Mouse (Mus musculus): Measurements from ENCODE around the gene Fndc7. TPM values are rescaled to one million over a fixed set of nuclear protein-coding genes. Genes with fewer than 3 reads are reported as not detected.

The Fndc7 gene
- polyA plus RNA-seq, 1 experiment, result not detected

GRCm38 (mm10) chr3:108902038-108902437 is 12.2 kb upstream of the Fndc7 start:
- 17% methylated on average over 2 of the region's 2 CpGs for WGBS
- Histone ChIP-seq H3K4me1 (ENCODE audit: control insufficient read depth, insufficient read depth, low read length) (no peaks in the 10 kb centered on the region; the same call in 1 of the 2 replicates), H3K27ac (ENCODE audit: control insufficient read depth, insufficient read depth, low read depth, low read length, poor library complexity) (no peak overlapping the region), H3K4me3 (replicated peaks; ENCODE audit: control insufficient read depth, low read depth, low read length) (no peak overlapping the region)
- TF ChIP-seq CTCF (IDR thresholded peaks at IDR 0.05; ENCODE audit: control insufficient read depth, insufficient read depth, low read length) (no peak), POLR2A (IDR thresholded peaks at IDR 0.05; ENCODE audit: borderline replicate concordance, control insufficient read depth, low read depth, low read length) (no peak)

DNA sequence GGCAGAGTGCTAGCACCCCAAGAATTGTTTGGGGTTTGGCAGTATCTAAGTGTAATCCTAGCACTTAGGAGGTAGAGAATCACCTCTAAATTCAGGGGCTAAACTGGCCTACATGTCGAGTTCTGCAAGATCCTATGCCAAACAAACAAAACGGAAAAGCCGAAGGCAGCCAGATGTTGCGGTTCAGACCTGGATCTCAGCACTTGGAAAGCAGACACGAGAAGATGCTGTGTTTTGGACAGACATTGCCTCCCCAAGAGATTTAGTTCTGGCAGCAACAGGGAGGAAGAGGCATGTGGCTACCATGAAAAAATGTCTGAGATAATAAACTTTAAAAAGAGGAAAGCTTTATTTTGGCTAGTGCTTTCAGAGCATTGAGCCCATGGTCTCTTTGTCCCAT is 10.9 kb upstream of the Fndc7 start:
- no peak for TF ChIP-seq CTCF (IDR thresholded peaks at IDR 0.05; ENCODE audit: control insufficient read depth, insufficient read depth, low read length)
- no peak for TF ChIP-seq POLR2A (IDR thresholded peaks at IDR 0.05; ENCODE audit: borderline replicate concordance, control insufficient read depth, low read depth, low read length)
- no peaks in the 10 kb centered on the region; the same call in 1 of the 2 replicates for H3K4me1 ChIP-seq (ENCODE audit: control insufficient read depth, insufficient read depth, low read length)
- 79% methylated on average over 5 of the region's 5 CpGs for WGBS
- no peak overlapping the region for H3K4me3 ChIP-seq (replicated peaks; ENCODE audit: control insufficient read depth, low read depth, low read length)
- H3K27ac ChIP-seq (ENCODE audit: control insufficient read depth, insufficient read depth, low read depth, low read length, poor library complexity), result 0 out of 2 replicates have a peak overlapping the region, but pooled peaks have one; percentile 15

- 19% methylated on average over 3 of the region's 3 CpGs for WGBS
- 0 out of 2 replicates have a peak overlapping the region, but pooled peaks have one; percentile 9 for H3K27ac ChIP-seq (ENCODE audit: control insufficient read depth, insufficient read depth, low read depth, low read length, poor library complexity)
- TF ChIP-seq CTCF (IDR thresholded peaks at IDR 0.05; ENCODE audit: control insufficient read depth, insufficient read depth, low read length), result no peak
- TF ChIP-seq POLR2A (IDR thresholded peaks at IDR 0.05; ENCODE audit: borderline replicate concordance, control insufficient read depth, low read depth, low read length), result no peak
- no peak overlapping the region for H3K4me3 ChIP-seq (replicated peaks; ENCODE audit: control insufficient read depth, low read depth, low read length)
- H3K4me1 ChIP-seq (ENCODE audit: control insufficient read depth, insufficient read depth, low read length), result no peaks in the 10 kb centered on the region; the same call in 1 of the 2 replicates
These were observed 10.3 kb upstream of the Fndc7 start for GRCm38 (mm10) chr3:108900147-108900546.

- H3K4me1 ChIP-seq (ENCODE audit: control insufficient read depth, insufficient read depth, low read length), result no peaks in the 10 kb centered on the region; the same call in 1 of the 2 replicates
- TF ChIP-seq CTCF (IDR thresholded peaks at IDR 0.05; ENCODE audit: control insufficient read depth, insufficient read depth, low read length), result no peak
- TF ChIP-seq POLR2A (IDR thresholded peaks at IDR 0.05; ENCODE audit: borderline replicate concordance, control insufficient read depth, low read depth, low read length), result no peak
- WGBS, result 92% methylated on average over 4 of the region's 4 CpGs
- H3K4me3 ChIP-seq (replicated peaks; ENCODE audit: control insufficient read depth, low read depth, low read length), result no peak overlapping the region
- H3K27ac ChIP-seq (ENCODE audit: control insufficient read depth, insufficient read depth, low read depth, low read length, poor library complexity), result no peak overlapping the region
These were observed 8.8 kb upstream of the Fndc7 start for GRCm38 (mm10) chr3:108898640-108899039.

- Histone ChIP-seq H3K27ac (ENCODE audit: control insufficient read depth, insufficient read depth, low read depth, low read length, poor library complexity) (no peak overlapping the region), H3K4me3 (replicated peaks; ENCODE audit: control insufficient read depth, low read depth, low read length) (no peak overlapping the region), H3K4me1 (ENCODE audit: control insufficient read depth, insufficient read depth, low read length) (peaks cover 2% of the 10 kb centered on the region; the same call in 1 of the 2 replicates)
- 51% methylated on average over 4 of the region's 4 CpGs for WGBS
- TF ChIP-seq POLR2A (IDR thresholded peaks at IDR 0.05; ENCODE audit: borderline replicate concordance, control insufficient read depth, low read depth, low read length) (no peak), CTCF (IDR thresholded peaks at IDR 0.05; ENCODE audit: control insufficient read depth, insufficient read depth, low read length) (no peak)
These were observed 3.1 kb upstream of the Fndc7 start for GRCm38 (mm10) chr3:108892914-108893313.

DNA sequence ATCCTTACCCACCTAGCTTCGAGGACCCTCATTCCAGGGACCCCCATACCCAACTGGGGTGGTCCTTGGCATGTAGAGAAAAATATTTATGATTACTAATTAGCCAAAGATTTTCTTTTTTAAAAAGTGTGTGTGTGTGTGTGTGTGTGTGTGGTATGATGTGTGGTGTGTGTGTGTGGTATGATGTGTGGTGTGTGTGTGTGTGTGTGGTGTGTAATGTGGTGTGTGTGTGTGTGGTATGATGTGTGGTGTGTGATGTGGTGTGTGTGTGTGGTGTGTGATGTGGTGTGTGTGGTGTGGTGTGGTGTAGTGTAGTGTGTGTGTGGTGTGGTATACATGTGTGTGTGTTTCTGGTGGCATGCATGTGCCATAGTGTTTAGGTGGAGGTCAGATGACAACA is 2.3 kb upstream of the Fndc7 start:
- peaks cover 2% of the 10 kb centered on the region; the same call in 1 of the 2 replicates for H3K4me1 ChIP-seq (ENCODE audit: control insufficient read depth, insufficient read depth, low read length)
- no peak overlapping the region for H3K4me3 ChIP-seq (replicated peaks; ENCODE audit: control insufficient read depth, low read depth, low read length)
- TF ChIP-seq POLR2A (IDR thresholded peaks at IDR 0.05; ENCODE audit: borderline replicate concordance, control insufficient read depth, low read depth, low read length) (no peak), CTCF (IDR thresholded peaks at IDR 0.05; ENCODE audit: control insufficient read depth, insufficient read depth, low read length) (no peak)
- H3K27ac ChIP-seq (ENCODE audit: control insufficient read depth, insufficient read depth, low read depth, low read length, poor library complexity), result no peak overlapping the region
- 76% methylated on average over 1 of the region's 1 CpGs for WGBS

DNA sequence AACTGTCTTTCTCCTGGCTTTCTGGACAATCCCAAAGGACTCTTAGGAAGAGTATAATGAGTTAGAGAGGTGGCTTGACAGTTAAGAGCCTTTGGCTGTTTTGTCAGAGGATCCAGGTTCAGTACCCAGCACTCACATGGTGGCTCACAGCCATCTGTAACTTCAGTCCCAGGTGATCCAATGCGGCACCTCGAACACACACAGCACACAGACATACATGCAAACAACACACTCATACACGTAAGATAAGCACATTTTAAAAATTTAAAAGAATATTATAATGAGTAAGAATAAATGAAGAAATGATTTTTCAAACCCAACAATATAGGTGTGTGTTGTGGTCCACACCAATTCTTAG is 2.2 kb downstream of the Fndc7 start:
- Histone ChIP-seq H3K4me3 (replicated peaks; ENCODE audit: control insufficient read depth, low read depth, low read length) (no peak overlapping the region), H3K4me1 (ENCODE audit: control insufficient read depth, insufficient read depth, low read length) (peaks cover 3% of the 10 kb centered on the region; the same call in 1 of the 2 replicates), H3K27ac (ENCODE audit: control insufficient read depth, insufficient read depth, low read depth, low read length, poor library complexity) (no peak overlapping the region)
- WGBS, result 86% methylated on average over 3 of the region's 3 CpGs
- no peak for TF ChIP-seq CTCF (IDR thresholded peaks at IDR 0.05; ENCODE audit: control insufficient read depth, insufficient read depth, low read length)
- TF ChIP-seq POLR2A (IDR thresholded peaks at IDR 0.05; ENCODE audit: borderline replicate concordance, control insufficient read depth, low read depth, low read length), result no peak

GRCm38 (mm10) chr3:108886934-108887617 is 2.7 kb downstream of the Fndc7 start:
- 65% methylated on average over 12 of the region's 12 CpGs for WGBS
- peaks cover 2% of the 10 kb centered on the region; the same call in 1 of the 2 replicates for H3K4me1 ChIP-seq (ENCODE audit: control insufficient read depth, insufficient read depth, low read length)
- no peak overlapping the region for H3K27ac ChIP-seq (ENCODE audit: control insufficient read depth, insufficient read depth, low read depth, low read length, poor library complexity)
- H3K4me3 ChIP-seq (replicated peaks; ENCODE audit: control insufficient read depth, low read depth, low read length), result no peak overlapping the region
- TF ChIP-seq POLR2A (IDR thresholded peaks at IDR 0.05; ENCODE audit: borderline replicate concordance, control insufficient read depth, low read depth, low read length) (no peak), CTCF (IDR thresholded peaks at IDR 0.05; ENCODE audit: control insufficient read depth, insufficient read depth, low read length) (no peak)

Measured in bone marrow, adult 2 months (tissue).